Mouse (Mus musculus) C2C12 (cell line): ENCODE data around the gene Atp1b3. TPM values are rescaled to one million over a fixed set of nuclear protein-coding genes. Genes with fewer than 3 reads are reported as not detected.

Experiments
- H3K27me3 ChIP-seq: one replicate; pipeline ENCODE4 v1.6.1; 2011; ENCODE audit not compliant: control insufficient read depth, insufficient read depth, insufficient read length
- H3K36me3 ChIP-seq: one replicate; pipeline ENCODE4 v1.6.1; 2011; ENCODE audit not compliant: control insufficient read depth, insufficient read depth
- H3K4me3 ChIP-seq: one replicate; pipeline ENCODE4 v1.5.1; 2011; ENCODE audit warnings: mild to moderate bottlenecking, control low read depth; ENCODE audit not compliant: poor library complexity, insufficient read depth, severe bottlenecking
- H3K79me2 ChIP-seq: one replicate; pipeline ENCODE4 v1.6.1; 2011; ENCODE audit not compliant: control insufficient read depth, insufficient read depth
- H3K79me3 ChIP-seq: one replicate; pipeline ENCODE4 v1.6.1; 2011; ENCODE audit warnings: low read depth, control low read depth
- H3ac ChIP-seq: one replicate; pipeline ENCODE3; 2011; ENCODE audit warnings: low read depth; ENCODE audit not compliant: control insufficient read depth, insufficient read length
- CEBPB ChIP-seq: IDR thresholded peaks from one replicate; pipeline ENCODE4 v1.6.1; 2011; ENCODE audit warnings: low read depth, mild to moderate bottlenecking, control low read depth, moderate library complexity
- CTCF ChIP-seq: IDR thresholded peaks from one replicate; pipeline ENCODE4 v1.5.1; 2011; ENCODE audit not compliant: control insufficient read depth, insufficient read depth, insufficient read length
- FOSL1 ChIP-seq: IDR thresholded peaks from one replicate; pipeline ENCODE4 v1.8.0; 2011; ENCODE audit warnings: mild to moderate bottlenecking, low read length; ENCODE audit not compliant: poor library complexity, insufficient read depth, severe bottlenecking
- MAX ChIP-seq: IDR thresholded peaks from one replicate; pipeline ENCODE4 v1.6.1; 2011; ENCODE audit warnings: mild to moderate bottlenecking, control low read depth
- MYOD1 ChIP-seq: IDR thresholded peaks from one replicate; pipeline ENCODE4 v1.6.1; 2011; ENCODE audit warnings: low read depth; ENCODE audit not compliant: control insufficient read depth, insufficient read length
- MYOG ChIP-seq: IDR thresholded peaks from one replicate; pipeline ENCODE4 v1.6.1; 2011; ENCODE audit not compliant: control insufficient read depth, insufficient read length; ENCODE audit errors: extremely low read depth
- USF1 ChIP-seq: IDR thresholded peaks from one replicate; pipeline ENCODE4 v1.6.1; 2011; ENCODE audit warnings: low read depth, mild to moderate bottlenecking, control low read depth, moderate library complexity
- polyA plus RNA-seq: library from polyadenylated mRNA; unstranded; fragments of >200 nt; fragmentation: generic; extraction: Trizol; gene quantifications from one replicate; pipeline ENCODE4 v1.2.1, GENCODE M21; 2012; ENCODE audit warnings: missing spikeins

Gene Atp1b3
- polyA plus RNA-seq, 1 experiment = 102 TPM

GRCm38 (mm10) chr9:96375819-96376218, 11.6 kb upstream of the Atp1b3 start:
- Histone ChIP-seq H3K79me3 (no peaks in the 10 kb centered on the region), H3K27me3 (no peaks in the 10 kb centered on the region), H3K36me3 (no peaks in the 10 kb centered on the region), H3K79me2 (no peaks in the 10 kb centered on the region), H3K4me3 (no peak overlapping the region), H3ac (no peak overlapping the region)
- TF ChIP-seq MYOG = no peak
- no peak for TF ChIP-seq CTCF
- TF ChIP-seq MAX = no peak
- TF ChIP-seq MYOD1 = no peak
- no peak for TF ChIP-seq USF1
- TF ChIP-seq CEBPB = no peak
- no peak for TF ChIP-seq FOSL1

DNA sequence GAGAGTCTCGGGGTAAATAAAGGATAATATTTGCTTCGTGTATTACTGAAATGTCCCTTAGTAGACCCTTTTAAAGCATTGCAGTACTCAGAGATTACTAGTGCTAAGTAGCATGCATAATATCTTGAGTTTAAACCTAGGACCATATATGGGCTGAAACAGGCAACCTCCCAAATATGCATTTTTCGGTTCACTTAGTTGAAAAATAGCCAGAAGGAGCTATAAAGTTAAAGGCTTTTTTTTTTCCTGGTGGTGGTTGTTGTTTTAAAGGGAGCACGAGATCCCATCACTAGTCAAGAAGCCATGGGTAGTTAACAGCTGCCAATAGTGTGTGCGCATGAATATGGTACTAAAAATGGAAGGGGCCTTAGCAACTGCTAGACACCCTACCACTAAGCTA, 6.8 kb upstream of the Atp1b3 start:
- Histone ChIP-seq H3K27me3 (no peaks in the 10 kb centered on the region), H3ac (no peak overlapping the region), H3K79me3 (no peaks in the 10 kb centered on the region), H3K36me3 (no peaks in the 10 kb centered on the region), H3K79me2 (no peaks in the 10 kb centered on the region), H3K4me3 (no peak overlapping the region)
- TF ChIP-seq CEBPB = no peak
- no peak for TF ChIP-seq FOSL1
- no peak for TF ChIP-seq CTCF
- TF ChIP-seq MYOG = no peak
- no peak for TF ChIP-seq MYOD1
- TF ChIP-seq USF1 = no peak
- TF ChIP-seq MAX = no peak

DNA sequence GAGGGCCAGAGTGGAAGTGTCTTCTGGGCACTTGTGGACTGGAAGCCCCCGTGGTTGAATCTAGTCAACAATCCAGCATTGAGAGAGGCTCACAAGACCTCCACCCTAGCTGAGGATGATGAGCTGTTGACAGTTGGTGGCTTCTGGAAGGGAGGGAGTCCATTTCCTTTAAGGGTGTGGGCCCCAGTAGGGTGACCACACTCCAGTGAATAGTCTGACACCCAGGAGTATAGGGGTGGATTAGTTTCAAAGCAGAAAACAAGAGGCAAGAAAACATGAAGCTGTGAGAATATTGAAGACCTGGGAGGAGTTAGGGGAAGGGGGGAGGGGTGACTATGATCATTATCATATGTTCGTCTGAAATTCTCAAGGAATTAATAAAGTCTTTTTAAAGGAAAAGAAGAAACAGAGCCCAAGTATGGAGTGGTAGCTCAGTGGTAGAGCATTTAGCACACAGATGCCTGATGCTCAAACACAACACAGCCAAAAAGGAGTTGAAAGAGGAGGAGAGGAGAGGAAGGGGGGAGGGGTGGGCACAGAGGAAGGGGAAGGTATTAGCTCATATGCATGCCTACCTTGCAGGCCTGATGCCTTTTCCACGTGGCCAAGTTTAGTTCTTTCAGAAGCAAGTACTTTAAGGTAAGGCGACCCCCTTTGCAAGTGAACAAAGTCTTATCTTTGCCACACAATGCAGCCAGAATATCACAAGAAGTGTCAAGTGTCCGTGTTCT, 5.6 kb upstream of the Atp1b3 start:
- no peaks in the 10 kb centered on the region for H3K27me3 ChIP-seq
- H3ac ChIP-seq = no peak overlapping the region
- no peaks in the 10 kb centered on the region for H3K36me3 ChIP-seq
- TF ChIP-seq CTCF (no peak), CEBPB (no peak), MYOD1 (no peak), USF1 (no peak), MAX (no peak), FOSL1 (no peak), MYOG (no peak)
- H3K4me3 ChIP-seq = no peak overlapping the region
- no peaks in the 10 kb centered on the region for H3K79me2 ChIP-seq
- no peaks in the 10 kb centered on the region for H3K79me3 ChIP-seq

DNA sequence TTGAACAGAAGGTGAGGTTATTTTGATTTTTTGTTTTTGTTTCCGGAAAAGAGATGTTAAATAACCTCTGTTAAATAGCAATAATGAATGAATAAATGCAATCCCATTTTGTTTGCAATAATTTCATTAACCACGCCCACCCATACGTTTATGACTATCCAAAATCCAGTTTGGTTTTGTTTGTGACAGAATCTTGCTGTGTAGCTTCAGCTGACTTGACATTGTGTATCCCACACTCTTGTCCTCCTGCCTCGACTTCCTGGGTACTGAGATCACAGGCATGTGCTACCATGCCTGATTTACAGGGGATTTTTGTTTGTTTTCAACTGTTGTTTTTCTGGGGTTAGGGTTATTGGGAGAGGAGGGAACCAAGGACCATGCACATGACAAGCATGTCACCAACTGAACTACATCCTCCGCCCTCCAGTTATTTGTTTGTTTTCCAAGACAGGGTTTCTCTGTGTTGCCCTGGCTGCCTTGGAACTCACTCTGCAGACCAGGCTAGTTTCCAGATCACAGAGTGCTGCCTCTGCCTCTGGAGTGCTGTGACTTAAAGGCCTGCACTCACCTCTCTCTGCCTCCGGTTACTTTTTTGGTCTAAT, 1.1 kb upstream of the Atp1b3 start:
- Histone ChIP-seq H3K79me2 (peaks cover 33% of the 10 kb centered on the region), H3K4me3 (no peak overlapping the region), H3K27me3 (no peaks in the 10 kb centered on the region), H3K79me3 (peaks cover 31% of the 10 kb centered on the region), H3K36me3 (no peaks in the 10 kb centered on the region), H3ac (no peak overlapping the region)
- no peak for TF ChIP-seq FOSL1
- no peak for TF ChIP-seq CTCF
- no peak for TF ChIP-seq MYOG
- no peak for TF ChIP-seq MAX
- no peak for TF ChIP-seq USF1
- TF ChIP-seq MYOD1 = no peak
- TF ChIP-seq CEBPB = no peak

DNA sequence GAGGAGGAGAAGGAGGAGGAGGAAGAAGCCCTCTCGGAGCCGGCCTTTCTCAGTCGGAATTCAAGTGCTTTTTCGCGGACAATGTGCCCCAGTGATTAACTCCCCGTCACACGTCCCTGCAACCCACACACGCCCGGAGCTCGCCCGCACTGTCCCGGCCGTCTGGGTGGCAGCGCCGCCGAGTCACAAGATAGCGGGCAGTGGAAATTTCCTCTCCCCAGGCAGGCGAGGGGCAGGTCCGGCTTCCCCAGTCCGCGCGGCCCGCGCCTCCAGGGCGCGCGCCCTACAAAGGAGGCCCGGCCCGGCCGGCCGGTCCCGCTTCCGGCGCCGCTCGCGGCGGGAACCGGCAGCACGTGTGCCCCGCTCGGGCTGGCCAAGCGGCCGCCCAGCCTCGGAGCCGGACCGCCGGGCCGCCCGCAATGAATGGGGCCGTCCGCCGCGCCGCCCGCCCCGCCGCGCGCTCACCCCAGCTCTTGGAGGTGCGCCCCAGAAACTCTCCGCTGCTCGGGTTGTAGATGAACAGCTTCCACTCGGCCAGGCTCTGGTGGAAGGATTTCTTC, 581 bp downstream of the Atp1b3 start:
- Histone ChIP-seq H3K4me3 (peak overlapping the region; percentile 46), H3ac (peak overlapping the region; percentile 77), H3K79me2 (peaks cover 50% of the 10 kb centered on the region), H3K79me3 (peaks cover 47% of the 10 kb centered on the region), H3K27me3 (no peaks in the 10 kb centered on the region), H3K36me3 (no peaks in the 10 kb centered on the region)
- TF ChIP-seq FOSL1 (no peak), CEBPB (no peak), CTCF (no peak), MAX (no peak), USF1 (no peak), MYOG (no peak), MYOD1 (no peak)
